Mouse (Mus musculus) kidney, postnatal 10 days (tissue): Measurements from ENCODE around the gene Hist1h3a.

Experiments used
- DNase-seq: peaks from one replicate; pipeline ENCODE4 v3.0.0; 2021; ENCODE audit warnings: mixed read lengths

The Hist1h3a gene

DNA sequence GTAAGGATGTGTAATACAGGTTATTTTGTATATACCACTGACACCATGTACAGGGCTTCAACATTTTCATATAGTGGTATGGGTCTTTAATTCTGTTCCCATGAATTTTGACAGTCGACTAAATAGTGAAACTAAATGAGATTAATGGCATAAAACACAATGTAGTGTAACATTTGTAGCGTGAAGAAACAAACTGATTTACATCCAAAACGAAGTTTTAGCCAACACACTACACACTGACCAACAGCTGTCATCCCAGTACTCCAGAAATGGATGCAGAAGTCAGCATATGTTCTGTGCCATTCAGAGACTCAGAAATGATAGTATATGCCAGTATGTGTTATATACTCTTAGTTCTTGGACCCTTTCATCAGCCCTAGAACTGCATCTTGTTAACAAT, 4.3 kb downstream of the Hist1h3a start:
- no peak for DNase-seq

DNA sequence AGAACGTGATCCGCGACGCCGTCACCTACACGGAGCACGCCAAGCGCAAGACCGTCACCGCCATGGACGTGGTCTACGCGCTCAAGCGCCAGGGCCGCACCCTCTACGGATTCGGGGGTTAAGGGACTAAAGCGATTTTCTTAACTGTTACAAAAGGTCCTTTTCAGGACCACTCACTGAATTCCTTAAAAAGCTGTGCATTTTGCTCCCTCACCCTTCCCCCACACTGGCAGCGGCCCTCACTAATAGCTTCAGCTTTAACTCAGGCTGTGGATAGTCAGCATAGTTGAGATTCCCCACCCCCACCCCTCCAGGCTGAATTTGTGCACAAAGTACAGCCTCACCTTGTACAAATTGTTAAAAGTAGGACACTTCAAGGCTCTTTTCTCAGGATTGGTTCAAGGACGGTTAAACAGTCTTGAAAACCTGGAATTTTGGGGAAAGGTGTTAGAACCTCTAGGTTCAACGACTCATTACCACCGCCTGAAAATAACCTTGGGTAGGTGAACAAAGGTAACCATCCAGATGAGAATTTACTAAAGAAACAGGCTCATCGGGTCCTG, 4.9 kb downstream of the Hist1h3a start:
- no peak for DNase-seq

DNA sequence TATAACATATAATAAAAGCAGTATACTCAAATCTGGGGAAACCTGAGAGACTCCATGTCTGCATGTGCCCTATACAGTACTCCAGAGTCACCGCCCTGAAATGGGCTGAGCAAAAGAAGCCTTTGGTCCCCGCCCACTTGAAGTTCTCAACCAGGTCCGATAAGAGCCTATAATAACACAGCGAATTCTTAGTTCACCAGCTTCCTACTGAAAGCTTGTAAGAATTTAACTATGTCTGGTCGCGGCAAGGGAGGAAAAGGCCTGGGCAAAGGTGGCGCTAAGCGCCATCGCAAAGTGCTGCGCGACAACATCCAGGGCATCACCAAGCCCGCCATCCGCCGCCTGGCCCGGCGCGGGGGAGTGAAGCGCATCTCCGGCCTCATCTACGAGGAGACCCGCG, 5.4 kb downstream of the Hist1h3a start, which contains the start of gene Hist1h4b:
TSS of gene Hist1h4b (plus strand) at position 224 of the 400 bp plus-strand sequence.
- peak; percentile 93 for DNase-seq

DNA sequence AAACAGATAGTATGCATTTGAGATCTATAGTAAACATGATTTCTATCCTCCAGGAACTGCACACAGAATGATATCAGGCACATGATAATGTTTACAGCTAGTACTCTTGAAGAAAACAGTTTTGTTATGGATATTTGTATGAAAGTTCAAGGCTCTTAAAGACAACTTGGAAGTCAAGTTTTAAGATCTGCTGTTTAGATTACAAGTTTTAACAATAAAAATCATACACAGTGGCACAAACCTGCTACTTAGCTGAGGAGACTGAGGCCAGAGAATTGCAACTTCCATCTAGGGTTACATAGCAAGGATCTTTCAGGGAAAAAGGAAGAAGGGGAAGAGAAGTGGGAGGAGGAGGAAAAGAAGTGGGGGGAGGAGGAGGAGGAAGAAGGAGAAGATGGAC, 7.2 kb downstream of the Hist1h3a start:
- DNase-seq, result no peak

GRCm38 (mm10) chr13:23753314-23754078, 8.7 kb downstream of the Hist1h3a start:
- no peak for DNase-seq

DNA sequence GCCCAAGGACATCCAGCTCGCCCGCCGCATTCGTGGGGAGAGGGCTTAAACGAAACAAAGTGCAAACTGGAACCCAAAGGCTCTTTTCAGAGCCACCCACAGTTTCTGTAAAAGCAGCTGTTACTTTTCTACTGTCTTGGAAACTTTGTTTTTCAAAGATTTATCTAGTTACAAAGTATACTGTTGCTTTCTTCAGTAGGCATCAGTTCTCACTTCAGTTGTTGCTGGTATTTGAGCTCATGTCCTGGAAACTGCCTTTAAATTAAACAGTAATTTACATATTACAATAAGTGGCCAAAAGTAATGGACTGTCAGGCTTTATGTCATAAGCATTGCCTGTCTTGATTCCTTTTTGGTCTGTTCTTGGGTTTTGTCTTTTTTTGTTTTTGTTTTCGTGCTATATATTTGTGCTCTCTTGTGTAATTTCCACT, 9.4 kb downstream of the Hist1h3a start:
- no peak for DNase-seq

- peak; percentile 95 for DNase-seq
Measured at GRCm38 (mm10) chr13:23752067-23752741, 10.0 kb downstream of the Hist1h3a start, which contains the start of gene Hist1h3b. TSS of gene Hist1h3b (plus strand) at chr13:23752267.

DNA sequence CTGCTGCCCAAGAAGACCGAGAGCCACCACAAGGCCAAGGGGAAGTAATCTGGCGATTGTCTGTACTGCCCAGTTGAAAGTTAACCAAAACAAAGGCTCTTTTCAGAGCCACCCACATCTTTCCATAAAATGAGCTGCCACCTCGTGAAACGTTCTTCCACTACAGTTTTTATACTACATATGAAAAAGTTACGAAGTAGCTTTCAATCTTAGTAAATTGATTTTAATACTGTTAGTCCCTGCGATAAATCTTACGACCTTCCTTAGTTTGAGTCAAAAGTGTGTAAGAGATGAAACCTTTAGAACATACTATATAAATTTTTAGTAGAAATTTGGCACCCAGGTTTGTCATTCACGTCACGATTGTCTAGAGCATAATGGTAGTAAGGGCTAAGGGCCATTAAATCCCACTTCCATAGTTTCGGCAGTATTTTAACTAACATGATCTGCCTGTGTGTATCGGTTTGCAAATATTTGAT, 10.7 kb downstream of the Hist1h3a start:
- DNase-seq, result no peak

- DNase-seq, result peak; percentile 45
Measured at GRCm38 (mm10) chr13:23750839-23751477, 11.2 kb downstream of the Hist1h3a start, which contains the start of gene Hist1h2ab. TSS of gene Hist1h2ab (plus strand) at chr13:23751126.

GRCm38 (mm10) chr13:23749563-23750121, 12.5 kb downstream of the Hist1h3a start:
- DNase-seq, result no peak

GRCm38 (mm10) chr13:23747892-23748288, 14.3 kb downstream of the Hist1h3a start:
- DNase-seq, result no peak

DNA sequence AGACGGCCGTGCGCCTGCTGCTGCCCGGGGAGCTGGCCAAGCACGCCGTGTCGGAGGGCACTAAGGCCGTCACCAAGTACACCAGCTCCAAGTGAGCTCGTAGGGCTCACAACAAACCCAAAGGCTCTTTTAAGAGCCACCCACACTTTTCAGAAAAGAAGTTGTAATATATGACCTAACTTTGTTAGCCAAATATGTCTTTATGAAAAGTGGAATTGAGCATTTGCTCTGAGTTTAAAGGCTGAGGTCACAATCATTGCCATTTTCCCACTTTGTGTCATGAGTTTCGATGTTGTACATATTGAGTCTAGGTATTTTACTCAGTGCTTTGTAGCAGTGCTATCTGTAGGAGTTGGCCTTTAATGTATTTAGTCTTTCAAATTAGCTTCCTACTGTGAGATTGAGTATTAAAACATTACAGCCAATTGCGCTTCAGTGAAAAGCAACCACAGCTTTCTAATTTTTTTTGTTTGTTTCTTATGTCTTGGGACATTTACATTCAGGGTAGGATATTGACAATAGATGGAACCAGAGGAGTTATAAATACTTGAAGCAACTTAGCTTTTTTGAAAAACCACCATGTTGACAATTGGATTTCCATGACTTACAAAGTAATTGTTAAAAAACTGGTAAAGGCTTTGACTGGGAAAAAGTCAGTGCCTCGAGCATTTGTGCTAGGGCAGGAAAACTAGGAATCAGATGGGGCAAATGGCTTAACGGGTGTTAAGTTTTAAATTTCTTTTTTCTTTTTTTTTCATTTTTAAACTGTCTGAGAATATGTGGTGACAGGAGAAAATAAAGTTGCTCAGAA, 14.9 kb downstream of the Hist1h3a start:
- no peak for DNase-seq

GRCm38 (mm10) chr13:23746201-23747080, 15.7 kb downstream of the Hist1h3a start, which contains the start of gene Hist1h2bb:
TSS of gene Hist1h2bb (plus strand) at chr13:23746734.
- peak; percentile 70 for DNase-seq

- peak; percentile 92 for DNase-seq
Measured at GRCm38 (mm10) chr13:23745381-23746161, 16.6 kb downstream of the Hist1h3a start, which contains the start of gene Hist1h3c. TSS of gene Hist1h3c (minus strand) at chr13:23745602.

DNA sequence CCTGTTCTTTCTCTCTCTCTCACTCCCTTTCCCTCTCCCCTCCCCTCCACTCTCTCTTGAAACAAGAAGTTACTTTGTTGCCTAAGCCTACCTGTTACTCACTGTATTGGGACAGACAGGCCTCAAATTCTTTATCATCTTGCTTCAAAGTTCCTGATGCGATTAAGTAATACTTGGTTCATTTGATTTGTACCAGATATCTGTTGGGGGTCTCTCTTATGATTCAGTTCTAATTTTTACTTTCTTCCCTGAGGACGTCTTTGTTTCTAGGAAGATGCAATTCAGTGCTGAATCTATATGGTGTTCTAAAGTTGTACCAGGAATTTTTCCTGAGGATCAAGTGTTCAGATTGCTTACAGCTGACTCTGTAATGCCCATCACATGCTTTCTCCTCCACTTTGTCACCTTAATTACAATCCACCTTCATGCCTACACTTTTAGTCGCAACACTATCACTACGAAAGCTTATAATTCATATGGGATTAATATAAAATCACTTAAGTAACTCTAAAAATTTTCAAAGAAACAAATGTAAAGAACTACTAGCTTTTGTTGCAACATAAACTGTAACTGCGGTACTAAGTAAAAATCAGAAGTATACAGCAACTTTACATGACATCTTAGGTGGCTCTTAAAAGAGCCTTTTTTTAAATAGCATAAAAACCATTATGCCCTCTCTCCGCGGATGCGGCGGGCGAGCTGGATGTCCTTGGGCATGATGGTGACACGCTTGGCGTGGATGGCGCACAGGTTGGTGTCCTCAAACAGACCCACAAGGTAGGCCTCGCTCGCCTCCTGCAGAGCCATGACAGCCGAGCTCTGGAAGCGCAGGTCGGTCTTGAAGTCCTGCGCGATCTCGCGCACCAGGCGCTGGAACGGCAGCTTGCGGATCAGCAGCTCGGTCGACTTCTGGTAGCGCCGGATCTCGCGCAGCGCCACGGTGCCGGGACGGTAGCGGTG, 17.5 kb downstream of the Hist1h3a start:
- no peak for DNase-seq

- no peak for DNase-seq
Measured at GRCm38 (mm10) chr13:23743963-23744362, 18.2 kb downstream of the Hist1h3a start.

GRCm38 (mm10) chr13:23743215-23743614, 19.0 kb downstream of the Hist1h3a start:
- no peak for DNase-seq

DNA sequence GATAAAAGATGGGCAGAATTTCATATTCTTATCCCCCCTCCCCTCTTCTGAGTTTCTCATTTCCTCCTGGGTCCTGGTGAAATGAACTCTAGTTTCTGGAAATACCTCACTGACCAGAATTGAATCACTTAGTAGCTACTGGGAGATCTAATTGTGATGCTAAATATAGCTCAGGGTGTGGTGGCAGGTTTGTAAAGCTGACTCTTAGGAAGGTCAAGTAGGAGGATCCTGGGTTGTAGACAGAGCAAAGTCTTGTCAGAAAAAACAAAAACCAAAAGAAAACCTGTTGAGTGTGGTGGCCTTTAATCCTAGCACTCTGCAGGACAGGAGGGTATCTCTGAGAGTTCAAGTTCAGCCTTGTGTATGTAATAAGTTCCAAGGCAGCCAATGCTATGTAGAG, 20.2 kb downstream of the Hist1h3a start:
- no peak for DNase-seq
